Mouse (Mus musculus) neural tube, embryonic 15.5 days (tissue): ENCODE data around the gene Alms1. TPM values are rescaled to one million over a fixed set of nuclear protein-coding genes. Genes with fewer than 3 reads are reported as not detected.

Source experiments
- ATAC-seq: fragments of 200-750 bp; cut with Nextera tagmentation; 2 replicates; pipeline ENCODE4 v1.8.0; 2017; ENCODE audit warnings: mild to moderate bottlenecking, moderate TSS enrichment, moderate library complexity; ENCODE audit not compliant: low FRiP score
- H3K27ac ChIP-seq: fragments of 300-500 bp; sonication (generic); replicated peaks from 2 replicates; pipeline ENCODE4 v1.5.1; 2015; ENCODE audit warnings: mild to moderate bottlenecking, inconsistent platforms
- H3K27me3 ChIP-seq: fragments of 300-500 bp; sonication (generic); replicated peaks from 2 replicates; pipeline ENCODE4 v1.6.1; 2015; ENCODE audit warnings: inconsistent platforms
- H3K36me3 ChIP-seq: fragments of 300-500 bp; sonication (generic); 2 replicates; pipeline ENCODE4 v1.6.1; 2015; ENCODE audit warnings: inconsistent platforms
- H3K4me1 ChIP-seq: fragments of 300-500 bp; sonication (generic); 2 replicates; pipeline ENCODE4 v1.6.1; 2015; ENCODE audit warnings: inconsistent platforms
- H3K4me2 ChIP-seq: fragments of 300-500 bp; sonication (generic); 2 replicates; pipeline ENCODE4 v1.6.1; 2015; ENCODE audit warnings: inconsistent platforms, mild to moderate bottlenecking, moderate library complexity
- H3K4me3 ChIP-seq: fragments of 300-500 bp; sonication (generic); replicated peaks from 2 replicates; pipeline ENCODE4 v1.5.1; 2015; ENCODE audit warnings: mild to moderate bottlenecking, inconsistent platforms
- H3K9ac ChIP-seq: fragments of 300-500 bp; sonication (generic); replicated peaks from 2 replicates; pipeline ENCODE4 v1.6.1; 2015; ENCODE audit warnings: mild to moderate bottlenecking, inconsistent platforms
- H3K9me3 ChIP-seq: fragments of 300-500 bp; sonication (generic); replicated peaks from 2 replicates; pipeline ENCODE4 v1.6.1; 2016; ENCODE audit warnings: inconsistent platforms
- WGBS: fragments of 180-500 bp; shearing (Covaris S2); methylation state at CpG from one replicate; pipeline ENCODE4 v1.1.7; 2015; ENCODE audit warnings: mixed read lengths; 5-methylcytosine and 5-hydroxymethylcytosine counted together
- polyA plus RNA-seq: library from polyadenylated mRNA; unstranded; fragments of >200 nt; fragmentation: Nextera tagmentation; extraction: Ambion mirVana; gene quantifications from 2 replicates; pipeline ENCODE4 v1.2.1, GENCODE M21; 2015

Alms1 gene
- polyA plus RNA-seq, result 3.8 and 3.9 TPM in 2 replicates

- WGBS, result under 1% methylated on average over 58 of the region's 59 CpGs
- H3K27ac ChIP-seq, result peak within 1 kb of the TSS; percentile 87
- peaks cover 23% of the 10 kb centered on the region for H3K4me1 ChIP-seq
- H3K27me3 ChIP-seq, result no peaks in the 10 kb centered on the region
- peak within 1 kb of the TSS; percentile 97 for H3K4me3 ChIP-seq
- H3K9ac ChIP-seq, result peak within 1 kb of the TSS; percentile 81
- no peaks in the 10 kb centered on the region for H3K36me3 ChIP-seq
- peak within 1 kb of the TSS; percentile 69 for H3K4me2 ChIP-seq
- peak; percentile 98 for ATAC-seq
- H3K9me3 ChIP-seq, result no peaks in the 10 kb centered on the region
Measured at GRCm38 (mm10) chr6:85587396-85588143, at the start of gene Alms1. Gene Alms1 (plus strand): TSS chr6:85587531.

- Histone ChIP-seq H3K27me3 (no peaks in the 10 kb centered on the region), H3K27ac (no peak overlapping the region), H3K4me1 (no peaks in the 10 kb centered on the region), H3K9ac (no peak overlapping the region), H3K36me3 (no peaks in the 10 kb centered on the region), H3K4me2 (no peak overlapping the region), H3K4me3 (no peak overlapping the region), H3K9me3 (no peaks in the 10 kb centered on the region)
- WGBS, result 81% methylated on average over 10 of the region's 10 CpGs
- no peak for ATAC-seq
Measured at GRCm38 (mm10) chr6:85543351-85544175, 43.8 kb upstream of the Alms1 start.

GRCm38 (mm10) chr6:85544251-85544881, 43.0 kb upstream of the Alms1 start:
- Histone ChIP-seq H3K9ac (no peak overlapping the region), H3K27ac (no peak overlapping the region), H3K27me3 (no peaks in the 10 kb centered on the region), H3K9me3 (no peaks in the 10 kb centered on the region), H3K4me2 (peak overlapping the region; percentile 5; the same call in 1 of the 2 replicates), H3K4me1 (no peaks in the 10 kb centered on the region), H3K36me3 (no peaks in the 10 kb centered on the region), H3K4me3 (no peak overlapping the region)
- no peak for ATAC-seq
- 68% methylated on average over 13 of the region's 13 CpGs for WGBS

- Histone ChIP-seq H3K4me2 (no peak overlapping the region), H3K4me3 (no peak overlapping the region), H3K9ac (no peak overlapping the region), H3K27ac (no peak overlapping the region), H3K27me3 (no peaks in the 10 kb centered on the region; the same call in 1 of the 2 replicates), H3K4me1 (no peaks in the 10 kb centered on the region), H3K36me3 (no peaks in the 10 kb centered on the region), H3K9me3 (no peaks in the 10 kb centered on the region)
- WGBS, result 86% methylated on average over 5 of the region's 5 CpGs
- ATAC-seq, result no peak
Measured at GRCm38 (mm10) chr6:85547642-85548041, 39.7 kb upstream of the Alms1 start.

- Histone ChIP-seq H3K36me3 (no peaks in the 10 kb centered on the region), H3K9ac (no peak overlapping the region), H3K9me3 (no peaks in the 10 kb centered on the region), H3K27ac (no peak overlapping the region), H3K4me2 (no peak overlapping the region), H3K4me3 (no peak overlapping the region), H3K4me1 (no peaks in the 10 kb centered on the region), H3K27me3 (no peaks in the 10 kb centered on the region)
- no peak for ATAC-seq
- 32% methylated on average over 1 of the region's 1 CpGs for WGBS
Measured at GRCm38 (mm10) chr6:85562374-85562773, 25.0 kb upstream of the Alms1 start.

GRCm38 (mm10) chr6:85572816-85573215, 14.5 kb upstream of the Alms1 start:
- Histone ChIP-seq H3K4me3 (no peak overlapping the region), H3K27ac (no peak overlapping the region), H3K36me3 (no peaks in the 10 kb centered on the region), H3K27me3 (no peaks in the 10 kb centered on the region), H3K4me2 (no peak overlapping the region), H3K4me1 (no peaks in the 10 kb centered on the region), H3K9ac (no peak overlapping the region), H3K9me3 (no peaks in the 10 kb centered on the region)
- ATAC-seq, result no peak
- 88% methylated on average over 5 of the region's 5 CpGs for WGBS

GRCm38 (mm10) chr6:85581688-85582087, 5.6 kb upstream of the Alms1 start:
- WGBS, result 89% methylated on average over 5 of the region's 5 CpGs
- Histone ChIP-seq H3K27me3 (no peaks in the 10 kb centered on the region), H3K4me1 (no peaks in the 10 kb centered on the region), H3K4me3 (no peak overlapping the region), H3K4me2 (no peak overlapping the region), H3K9ac (no peak overlapping the region), H3K27ac (no peak overlapping the region), H3K9me3 (no peaks in the 10 kb centered on the region), H3K36me3 (no peaks in the 10 kb centered on the region)
- no peak for ATAC-seq

GRCm38 (mm10) chr6:85584612-85585011, 2.7 kb upstream of the Alms1 start:
- Histone ChIP-seq H3K9ac (no peak overlapping the region), H3K9me3 (no peaks in the 10 kb centered on the region), H3K27me3 (no peaks in the 10 kb centered on the region), H3K4me2 (no peak overlapping the region), H3K4me3 (no peak overlapping the region), H3K27ac (no peak overlapping the region), H3K36me3 (no peaks in the 10 kb centered on the region), H3K4me1 (peaks cover 15% of the 10 kb centered on the region)
- no peak for ATAC-seq
- WGBS, result 90% methylated on average over 4 of the region's 4 CpGs

GRCm38 (mm10) chr6:85586805-85587367, 445 bp upstream of the Alms1 start:
- 30% methylated on average over 9 of the region's 9 CpGs for WGBS
- Histone ChIP-seq H3K9ac (no peak overlapping the region; the same call in 1 of the 2 replicates), H3K27ac (peak overlapping the region; percentile 87; the same call in 1 of the 2 replicates)

GRCm38 (mm10) chr6:85588164-85588563, 833 bp downstream of the Alms1 start:
- H3K27me3 ChIP-seq, result no peaks in the 10 kb centered on the region
- H3K4me2 ChIP-seq, result peak overlapping the region; percentile 69
- peak overlapping the region; percentile 81 for H3K9ac ChIP-seq
- no peaks in the 10 kb centered on the region for H3K9me3 ChIP-seq
- no peak; the same call in 1 of the 2 replicates for ATAC-seq
- H3K36me3 ChIP-seq, result no peaks in the 10 kb centered on the region
- H3K4me1 ChIP-seq, result peaks cover 23% of the 10 kb centered on the region
- 0% methylated on average over 10 of the region's 10 CpGs for WGBS
- peak overlapping the region; percentile 87 for H3K27ac ChIP-seq
- H3K4me3 ChIP-seq, result peak overlapping the region; percentile 97

More at GRCm38 (mm10) chr6:85586805-85587367, 445 bp upstream of the Alms1 start:
- Histone ChIP-seq H3K4me3 (peak overlapping the region; percentile 97), H3K4me1 (peaks cover 23% of the 10 kb centered on the region), H3K9me3 (no peaks in the 10 kb centered on the region), H3K4me2 (peak overlapping the region; percentile 69), H3K27me3 (no peaks in the 10 kb centered on the region), H3K36me3 (no peaks in the 10 kb centered on the region)
- no peak for ATAC-seq

- Histone ChIP-seq H3K27ac (peak overlapping the region; percentile 87; the same call in 1 of the 2 replicates), H3K36me3 (no peaks in the 10 kb centered on the region), H3K9ac (peak overlapping the region; percentile 81), H3K4me1 (peaks cover 23% of the 10 kb centered on the region), H3K27me3 (no peaks in the 10 kb centered on the region), H3K4me2 (peak overlapping the region; percentile 69), H3K4me3 (peak overlapping the region; percentile 97), H3K9me3 (no peaks in the 10 kb centered on the region)
- 9% methylated on average over 4 of the region's 4 CpGs for WGBS
- ATAC-seq, result no peak
Measured at GRCm38 (mm10) chr6:85588568-85588967, 1.2 kb downstream of the Alms1 start.
